Mouse (Mus musculus) central nervous system, embryonic 14 days (tissue): ENCODE results near the gene Mrpl47. TPM values are rescaled to one million over a fixed set of nuclear protein-coding genes. Genes with fewer than 3 reads are reported as not detected.

Experiments
- polyA plus RNA-seq: library from polyadenylated mRNA; depleted of rRNA; stranded (reverse); fragments of >200 nt; gene quantifications from 2 replicates; pipeline ENCODE4 v1.2.3, GENCODE M21; 2012; rRNA removed

Gene Mrpl47
- polyA plus RNA-seq = 20.1 and 20.5 TPM in 2 replicates

GRCm38 (mm10) chr3:32737172-32737655, at the start of gene Mrpl47:
Gene Mrpl47, minus strand, starts transcription at chr3:32737605.

DNA sequence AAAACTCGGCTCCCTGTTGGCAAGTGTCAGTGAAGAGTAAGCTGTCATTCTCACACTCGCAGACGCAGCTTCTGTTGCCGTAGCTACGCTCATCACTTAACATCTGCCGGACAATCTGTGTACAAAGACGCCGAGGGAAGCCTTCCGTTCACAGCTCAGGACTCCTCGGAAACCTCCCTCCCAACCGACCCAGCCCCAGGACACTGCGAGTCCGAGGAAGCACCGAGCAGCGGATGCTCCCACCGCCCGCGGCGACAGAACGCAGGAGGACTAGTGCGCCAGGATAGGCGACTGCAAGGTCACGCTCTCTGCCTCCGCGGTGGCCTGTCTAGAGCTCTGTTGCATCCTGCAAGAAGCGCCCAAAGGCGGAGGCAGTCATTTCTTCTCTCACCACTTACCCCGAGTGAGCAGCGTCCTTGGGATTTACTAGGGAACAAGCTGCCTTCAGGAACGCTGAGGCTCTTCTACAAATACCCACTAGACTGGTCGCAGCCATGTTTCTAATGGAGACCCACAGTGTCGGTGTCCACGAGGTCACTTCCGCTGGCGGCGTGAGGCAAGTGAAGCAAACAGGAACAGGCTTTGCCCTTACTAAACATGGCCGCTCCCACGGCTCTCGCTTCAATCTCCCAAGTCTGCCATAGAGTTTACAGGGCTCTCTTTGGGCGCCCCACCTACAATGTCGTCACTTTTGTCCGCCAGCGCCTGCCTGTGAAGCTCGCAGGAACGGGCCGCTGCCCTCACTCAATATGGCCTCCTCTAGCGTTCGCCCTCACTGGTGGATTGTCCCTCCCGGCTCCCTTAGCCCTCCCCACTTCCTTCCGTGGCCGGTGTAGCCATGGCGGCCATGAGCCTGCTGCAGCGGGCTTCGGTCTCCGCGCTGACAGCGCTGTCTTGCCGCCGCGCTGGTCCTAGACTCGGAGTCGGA, 897 bp downstream of the Mrpl47 start, which contains the start of gene Ndufb5:
TSS of gene Ndufb5 (plus strand) at position 747 of the 928 bp plus-strand sequence.

GRCm38 (mm10) chr3:32705647-32706348, 31.6 kb downstream of the Mrpl47 start, which contains the start of gene Actl6a:
Gene Actl6a, plus strand, starts transcription at chr3:32706298.

Other genes with a start within 250 kb of the Mrpl47 start
- gene Kcnmb3, start 245.4 kb downstream of the Mrpl47 start, polyA plus RNA-seq = not detected in 2 replicates
- gene Zfp639, start 227.3 kb downstream of the Mrpl47 start, polyA plus RNA-seq = 63.2 and 64.2 TPM in 2 replicates
- 53.0 and 55.3 TPM in 2 replicates for gene Mfn1, start 208.1 kb downstream of the Mrpl47 start, polyA plus RNA-seq
- 53.8 and 66.4 TPM in 2 replicates for gene Gnb4, start 121.0 kb downstream of the Mrpl47 start, polyA plus RNA-seq
- 68.8 and 80.0 TPM in 2 replicates for gene Actl6a, start 31.3 kb downstream of the Mrpl47 start, polyA plus RNA-seq
- 236 and 270 TPM in 2 replicates for gene Ndufb5, start 615 bp downstream of the Mrpl47 start, polyA plus RNA-seq
- gene Usp13, start 79.9 kb upstream of the Mrpl47 start, polyA plus RNA-seq = 5.0 and 5.7 TPM in 2 replicates